Mouse (Mus musculus) thymus, postnatal 14 days (tissue): ENCODE results near the gene Gorasp2.

Experiments used
- DNase-seq: peaks from one replicate; pipeline ENCODE4 v3.0.0; 2021

Gorasp2 gene

DNA sequence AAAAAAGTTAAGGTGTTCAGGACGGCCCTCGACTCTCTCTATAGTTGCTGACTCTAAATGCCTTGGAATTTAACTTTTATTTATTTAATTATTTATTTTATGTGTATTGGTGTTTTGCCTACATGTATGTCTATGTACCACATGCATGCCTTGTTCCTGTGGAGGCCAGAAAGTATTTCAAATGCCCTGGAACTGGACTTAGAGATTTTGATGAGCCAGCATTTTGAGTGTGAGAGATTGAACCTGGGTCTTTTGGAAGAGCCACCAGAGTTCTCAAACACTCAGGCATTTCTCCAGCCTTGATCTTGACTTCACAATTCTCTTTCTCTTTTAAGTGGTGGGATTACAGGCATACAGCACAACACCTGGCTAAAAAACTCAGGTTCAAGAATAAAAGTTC, 90.3 kb downstream of the Gorasp2 start:
- no peak for DNase-seq

DNA sequence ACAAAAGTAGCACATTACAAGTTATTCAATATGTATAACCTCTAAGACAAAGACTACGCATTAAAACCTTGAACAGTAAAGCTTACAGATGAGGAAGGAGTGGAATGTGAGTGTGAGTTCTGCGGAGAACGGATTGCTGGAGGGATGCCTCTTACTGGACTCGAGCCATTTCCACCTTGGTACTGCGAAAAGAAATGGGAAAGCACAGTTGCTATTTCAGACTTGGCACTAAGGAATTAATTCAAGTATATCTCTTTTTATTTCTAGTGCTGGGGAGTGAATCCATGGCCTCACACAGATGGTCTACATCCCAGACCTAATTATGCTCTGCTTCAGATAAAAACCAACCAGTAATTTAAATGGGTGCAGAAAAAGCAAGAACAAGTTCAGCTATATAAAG, 90.8 kb downstream of the Gorasp2 start:
- DNase-seq, result no peak
